Mouse (Mus musculus) thymus, postnatal 25 days (tissue): Measurements from ENCODE around the gene Ctnnbl1.
A peak's percentile ranks its signal among the peaks of the same experiment; 100 is the strongest.

ENCODE experiments used
- DNase-seq: peaks from one replicate; pipeline ENCODE4 v3.0.0; 2022

Gene Ctnnbl1

GRCm38 (mm10) chr2:157887275-157888025 is 150.2 kb downstream of the Ctnnbl1 start:
- no peak for DNase-seq

- DNase-seq = no peak
Measured at GRCm38 (mm10) chr2:157891166-157891565, 154.0 kb downstream of the Ctnnbl1 start.

DNA sequence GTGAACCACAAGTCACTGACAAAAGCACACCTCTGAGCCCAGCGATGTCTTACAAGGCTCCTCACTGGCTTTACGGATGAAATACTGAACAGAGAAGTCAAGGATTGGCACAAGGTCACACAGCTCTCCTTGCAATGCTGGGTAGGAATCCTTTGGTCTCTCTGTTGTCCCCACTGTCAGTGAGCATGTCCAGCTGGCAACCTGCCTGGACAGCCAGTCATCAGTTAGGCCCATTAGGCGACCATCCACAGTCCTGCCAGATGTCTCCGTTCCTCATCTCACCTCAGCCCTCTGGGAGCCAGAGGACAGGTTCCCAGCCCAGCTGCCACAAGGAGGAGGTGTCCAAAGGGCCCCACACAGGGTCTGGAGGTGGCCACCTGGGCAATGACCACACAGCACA is 159.9 kb downstream of the Ctnnbl1 start:
- no peak for DNase-seq

- peak; percentile 75 for DNase-seq
Measured at GRCm38 (mm10) chr2:157913204-157913636, 176.0 kb downstream of the Ctnnbl1 start.

GRCm38 (mm10) chr2:157913705-157914104 is 176.5 kb downstream of the Ctnnbl1 start:
- DNase-seq = no peak

- no peak for DNase-seq
Measured at GRCm38 (mm10) chr2:157914105-157914764, 177.0 kb downstream of the Ctnnbl1 start, which contains the start of gene Vstm2l. TSS of gene Vstm2l (plus strand) at chr2:157914653.

GRCm38 (mm10) chr2:157914889-157915517 is 177.8 kb downstream of the Ctnnbl1 start:
- no peak for DNase-seq

- no peak for DNase-seq
Measured at GRCm38 (mm10) chr2:157918529-157918928, 181.3 kb downstream of the Ctnnbl1 start.

DNA sequence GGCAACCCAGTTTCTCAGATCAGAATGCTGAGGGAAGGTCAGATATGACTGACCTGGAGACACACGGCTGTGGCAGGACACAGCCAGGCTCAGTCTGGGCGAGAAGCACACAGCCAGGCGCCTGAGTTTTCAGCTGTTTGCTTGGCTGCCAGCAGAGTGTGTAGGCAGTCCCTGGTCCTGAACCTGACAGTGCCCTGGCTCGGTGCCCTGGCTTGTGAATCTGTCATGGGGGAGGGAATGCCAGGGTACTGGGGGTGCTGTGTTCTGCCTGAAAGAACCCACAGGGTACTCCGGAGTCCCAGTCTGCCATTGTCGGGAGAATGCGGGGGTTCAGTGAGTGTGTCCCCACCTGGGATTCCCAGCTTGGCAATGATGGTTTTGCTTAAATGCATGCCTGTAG is 184.3 kb downstream of the Ctnnbl1 start:
- no peak for DNase-seq

- no peak for DNase-seq
Measured at GRCm38 (mm10) chr2:157923406-157923805, 186.2 kb downstream of the Ctnnbl1 start.

DNA sequence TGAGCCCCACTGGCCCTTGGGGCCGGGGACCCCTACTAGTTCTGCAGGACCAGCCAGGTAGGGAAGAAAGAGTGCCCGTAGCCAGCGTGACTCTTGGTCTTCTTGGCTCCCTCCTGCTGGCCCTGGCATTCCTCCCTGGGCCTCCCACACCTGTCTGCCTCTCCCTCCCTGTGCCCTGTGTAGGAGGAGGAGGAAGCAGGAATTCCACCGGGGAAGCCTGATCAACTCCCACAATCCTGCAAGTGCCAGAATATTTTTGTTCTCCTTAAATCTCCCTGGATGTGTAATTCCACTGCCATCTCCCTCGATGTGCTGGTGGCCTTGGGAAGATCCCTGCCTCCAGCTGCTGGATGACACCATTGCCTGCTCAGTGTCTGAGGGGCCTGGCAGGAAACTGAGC is 187.3 kb downstream of the Ctnnbl1 start:
- DNase-seq = no peak

GRCm38 (mm10) chr2:157926502-157926901 is 189.3 kb downstream of the Ctnnbl1 start:
- no peak for DNase-seq

DNA sequence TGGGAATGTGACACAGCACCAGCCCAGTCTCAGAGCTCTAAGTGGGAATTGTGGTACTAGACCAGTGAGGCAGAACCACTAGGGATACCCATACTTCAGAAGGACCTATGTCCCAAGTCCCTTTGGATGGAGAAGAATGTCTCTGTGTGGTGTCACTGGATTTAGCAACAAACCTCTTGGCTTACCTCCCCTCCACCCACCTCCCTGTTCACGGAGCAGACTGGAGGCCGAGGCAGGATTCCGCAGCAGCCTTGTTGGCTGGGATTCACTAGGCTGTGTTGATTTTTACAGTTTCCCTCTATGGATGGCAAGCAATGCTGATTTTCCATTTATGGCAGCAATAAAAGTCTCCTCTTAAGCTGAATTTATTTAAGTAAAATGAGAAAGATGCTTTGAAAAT is 189.7 kb downstream of the Ctnnbl1 start:
- no peak for DNase-seq

DNA sequence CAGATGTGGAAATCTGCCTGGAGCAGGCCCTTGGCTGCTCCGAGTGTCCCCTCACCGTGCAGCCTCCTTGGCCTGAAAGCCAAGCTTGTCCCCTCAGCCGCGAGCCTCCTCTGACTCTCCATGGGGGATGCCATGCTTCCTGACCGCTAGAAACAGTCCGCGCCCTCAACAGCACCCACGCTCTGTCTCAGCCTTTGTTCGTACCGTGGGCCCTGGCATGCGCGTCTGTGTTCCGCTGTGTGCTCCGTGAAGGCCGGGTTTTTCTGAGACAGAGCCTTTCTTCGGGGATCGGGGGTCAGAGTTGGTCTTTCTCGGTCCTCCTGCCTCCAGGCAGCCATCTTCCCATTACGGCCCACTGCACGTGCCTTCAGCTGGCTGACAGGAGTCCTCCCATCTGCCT is 190.2 kb downstream of the Ctnnbl1 start:
- no peak for DNase-seq

- no peak for DNase-seq
Measured at GRCm38 (mm10) chr2:157927815-157928214, 190.6 kb downstream of the Ctnnbl1 start.

DNA sequence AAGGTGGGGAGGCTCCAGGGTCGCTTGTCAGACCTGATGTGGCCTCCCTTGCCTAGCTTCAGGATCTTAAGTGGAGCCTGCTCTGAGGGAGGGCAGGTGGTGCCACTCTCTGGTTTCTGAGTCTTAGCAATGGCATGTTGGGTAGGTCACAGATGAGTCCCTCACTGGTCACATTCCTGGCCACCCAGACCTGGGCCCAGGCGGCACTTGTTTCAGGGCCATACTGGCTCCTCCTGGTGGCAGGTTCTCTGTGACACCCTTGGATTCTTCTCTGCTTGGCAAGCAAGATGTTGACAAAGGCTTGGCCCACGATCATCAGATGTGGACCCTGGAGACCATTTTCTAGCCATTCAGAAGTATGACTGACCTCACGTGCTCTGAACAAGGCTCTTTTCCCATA is 195.5 kb downstream of the Ctnnbl1 start:
- DNase-seq = no peak

GRCm38 (mm10) chr2:157935444-157936171 is 198.4 kb downstream of the Ctnnbl1 start:
- DNase-seq = no peak

DNA sequence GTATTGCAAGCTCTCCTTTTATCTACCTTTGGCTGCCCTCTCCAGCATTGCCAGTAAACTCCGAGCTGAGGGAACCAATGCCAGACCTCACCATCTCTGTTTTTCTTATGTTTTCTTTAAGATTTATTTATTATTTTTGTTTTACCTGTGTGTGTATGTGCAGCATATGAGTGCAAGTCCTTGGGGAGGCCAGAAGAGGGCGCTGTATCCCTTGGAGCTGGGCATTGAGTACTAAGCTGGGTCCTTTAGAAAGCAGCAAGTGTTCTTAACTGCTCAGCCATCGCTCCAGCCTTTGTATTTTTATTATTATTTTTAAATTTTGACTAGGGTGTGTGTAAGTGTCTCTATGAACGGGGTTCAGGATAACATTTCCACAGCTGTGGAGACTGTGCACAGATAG is 199.5 kb downstream of the Ctnnbl1 start:
- no peak for DNase-seq

DNA sequence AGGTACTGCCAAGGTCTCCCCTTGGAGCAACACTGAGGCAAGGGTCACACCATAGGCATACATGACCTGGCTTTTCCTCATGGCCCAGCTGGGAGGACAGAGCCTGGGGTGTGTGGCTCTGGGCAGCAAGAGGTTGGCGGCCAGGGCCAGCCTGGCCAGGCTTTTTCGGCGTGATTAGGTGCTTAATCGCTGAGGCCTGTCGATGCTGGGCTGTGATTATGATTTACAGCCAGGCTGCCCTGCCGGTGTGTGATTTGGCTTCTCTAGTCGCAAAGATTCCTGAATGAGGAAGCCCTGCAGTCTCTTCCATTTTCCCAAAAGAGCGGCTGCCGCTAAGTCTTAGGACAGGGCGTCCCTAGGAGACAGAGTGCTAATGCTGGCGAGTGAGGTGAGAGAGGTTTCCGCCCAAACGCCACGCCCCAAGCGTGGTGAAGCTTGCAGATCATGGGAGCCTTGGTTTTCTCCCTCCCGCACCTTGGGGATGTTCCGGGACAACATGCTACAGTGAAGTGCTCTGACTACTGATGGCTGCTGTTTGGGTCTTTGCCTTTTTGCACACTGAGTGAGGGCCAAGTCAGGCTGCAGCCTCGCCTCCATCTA is 203.5 kb downstream of the Ctnnbl1 start:
- no peak for DNase-seq
